Mouse (Mus musculus): Measurements from ENCODE around the gene Tbc1d25.

The Tbc1d25 gene

DNA sequence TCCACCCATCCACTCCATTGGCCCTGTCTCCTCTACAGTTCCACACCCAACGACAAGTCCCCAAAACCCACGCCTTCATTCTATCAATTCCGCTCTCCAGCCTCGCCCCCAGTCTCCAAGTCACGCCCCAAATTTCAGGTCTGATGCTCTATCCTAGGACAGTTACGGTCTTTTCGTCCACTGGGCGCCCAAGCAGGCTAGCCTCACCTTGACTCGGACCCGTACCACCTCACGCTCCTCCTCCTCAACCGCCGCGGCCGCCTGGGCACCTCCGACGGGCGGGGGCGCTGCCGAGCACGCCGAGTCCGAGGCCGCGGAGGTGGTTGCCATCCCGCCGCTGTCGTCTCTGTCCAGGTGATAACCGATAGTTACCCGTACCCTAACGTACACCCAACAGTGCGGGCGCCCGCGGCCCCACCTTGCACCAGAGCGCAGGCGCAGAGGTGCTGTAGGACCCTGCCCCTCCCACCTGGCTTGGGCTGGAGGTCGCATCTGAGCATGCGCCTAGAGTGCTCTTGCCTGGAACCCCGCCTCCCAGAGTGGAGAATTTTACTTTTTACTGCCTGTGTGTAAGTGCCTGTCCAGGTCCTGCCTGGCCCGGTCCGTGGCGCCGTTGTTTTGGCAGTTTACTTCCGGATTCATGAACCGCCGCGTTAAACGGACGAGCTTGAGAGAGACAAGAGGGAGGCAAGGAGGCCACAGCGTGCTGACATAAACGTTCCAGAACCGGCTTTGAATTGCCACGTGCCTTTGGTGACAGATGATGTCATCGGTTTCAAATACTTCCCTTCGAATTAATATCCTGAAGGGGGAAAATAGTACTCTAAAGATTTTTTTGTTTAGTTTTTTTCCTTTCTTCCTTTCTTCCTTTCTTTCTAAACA lies at the start of gene Tbc1d25:
Tbc1d25 (minus strand) TSS at position 678 of the 882 bp plus-strand sequence.
- in situ Hi-C loops (cut with MboI, MseI), result no loop called here

DNA sequence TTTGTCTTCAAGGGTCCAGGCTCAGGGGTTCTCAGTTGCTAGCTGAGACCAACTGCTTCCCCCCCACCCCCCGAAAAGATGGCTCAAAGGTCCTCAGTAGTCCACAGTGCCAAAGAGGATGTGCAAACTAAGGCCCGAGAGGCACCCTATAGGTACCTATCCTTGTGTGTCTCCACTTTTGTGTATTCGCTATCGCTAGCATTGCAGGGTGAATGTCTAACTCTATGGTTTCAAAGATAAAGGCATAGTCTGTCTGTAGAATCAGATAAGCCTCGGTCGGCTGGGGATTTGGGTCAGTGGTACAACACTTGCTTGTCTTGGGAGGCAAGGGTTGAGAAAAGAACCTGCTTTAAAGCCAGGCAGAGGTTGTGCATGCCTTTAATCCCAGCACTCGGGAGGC lies 47.5 kb upstream of the Tbc1d25 start:
- in situ Hi-C loops (cut with MboI, MseI), result no loop called here

DNA sequence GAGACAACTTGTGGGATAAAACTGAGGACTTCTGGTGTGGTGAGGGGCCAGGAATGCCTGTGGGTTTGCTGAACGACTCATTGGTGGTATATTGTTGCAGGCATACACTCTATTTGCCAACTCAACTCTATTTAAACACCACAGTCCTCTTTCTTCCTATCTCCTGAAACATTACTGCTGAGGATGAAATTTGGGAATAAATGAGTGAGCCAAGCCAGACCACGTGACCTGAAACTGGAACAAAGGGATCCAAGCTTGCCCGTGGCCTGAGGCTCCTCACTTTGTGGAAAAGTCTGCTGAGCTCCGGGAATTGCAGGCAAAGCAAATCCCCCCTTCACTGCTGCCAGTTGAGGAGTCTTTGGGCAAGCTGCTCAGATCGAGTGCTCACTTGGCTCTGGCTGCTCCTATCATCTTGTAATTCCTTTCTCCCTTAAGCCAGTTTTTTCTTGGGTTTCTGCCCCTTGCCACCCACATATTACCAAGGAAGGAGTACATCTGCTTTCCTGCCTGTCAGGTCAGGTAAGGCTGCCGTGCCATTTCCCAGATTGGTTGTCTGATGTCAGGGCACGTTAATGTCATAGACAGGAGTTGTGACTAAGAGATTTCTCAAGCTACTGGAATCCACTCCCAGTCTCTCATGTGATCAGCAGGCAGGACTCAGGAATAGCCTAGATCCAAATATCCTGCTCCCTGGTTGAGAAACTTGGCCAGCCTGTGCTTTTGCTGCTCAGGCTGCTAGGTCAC lies 46.9 kb upstream of the Tbc1d25 start:
- in situ Hi-C loops (cut with MboI, MseI), result no loop called here

DNA sequence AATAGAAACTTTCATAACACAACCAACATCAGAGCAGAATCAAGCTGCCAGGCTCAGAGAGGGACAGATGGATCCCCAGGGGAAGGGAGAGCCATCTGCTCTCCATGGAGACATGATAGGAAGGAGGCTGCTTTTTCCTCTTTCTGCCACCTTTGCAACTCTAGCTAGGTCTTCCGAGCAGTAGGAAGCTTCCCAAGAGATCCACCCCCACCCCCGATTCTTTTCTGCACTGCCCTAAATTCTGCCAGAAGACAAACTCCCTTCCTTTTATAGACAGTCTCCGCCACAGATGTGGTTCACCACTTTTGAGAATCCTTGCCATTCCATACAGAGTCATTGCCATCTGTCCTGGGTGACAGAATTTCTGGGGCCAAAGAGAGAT lies 46.3 kb upstream of the Tbc1d25 start:
- in situ Hi-C loops (cut with MboI, MseI), result no loop called here

DNA sequence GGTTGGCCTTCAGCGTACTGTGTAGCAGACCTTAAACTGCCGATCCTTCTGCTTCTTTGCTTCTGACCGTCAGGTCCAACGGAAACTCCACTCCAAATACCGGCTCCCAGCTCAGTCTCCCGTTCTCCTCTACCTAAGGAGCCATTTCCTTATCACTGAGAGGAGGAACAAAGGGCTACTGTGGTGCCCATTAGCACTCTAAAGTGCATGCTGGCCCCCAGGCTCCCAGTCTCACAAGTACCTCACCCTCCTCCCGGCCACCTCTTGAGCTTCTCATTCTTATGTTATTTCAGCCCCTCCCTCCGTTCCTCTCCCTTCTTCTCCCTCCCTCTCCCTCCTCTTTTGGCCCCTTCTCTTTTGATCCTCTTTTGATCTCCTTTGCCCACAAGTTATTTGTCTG lies 43.7 kb upstream of the Tbc1d25 start:
- in situ Hi-C loops (cut with MboI, MseI), result loop anchor here (10.0 kb wide), 1 partner anchor 1345 kb away; no protein-coding TSS in a partner anchor

DNA sequence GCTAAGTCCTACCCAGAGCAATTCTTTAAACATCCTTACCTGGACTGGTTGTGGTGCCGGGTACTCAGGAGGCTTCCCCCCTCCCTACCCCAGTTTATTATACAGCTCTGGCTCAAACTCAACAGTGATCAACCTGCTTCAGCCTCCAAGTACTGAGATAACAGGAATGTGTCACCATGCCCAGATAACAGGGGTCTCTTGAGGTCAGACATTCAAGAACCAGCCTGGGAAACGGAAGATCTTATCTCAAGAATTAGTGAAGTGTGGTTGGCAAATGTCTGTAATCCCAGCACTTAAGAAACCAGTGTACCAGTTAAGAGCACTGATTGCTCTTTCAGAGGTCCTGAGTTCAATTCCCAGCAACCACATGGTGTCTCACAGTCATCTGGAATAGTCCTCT lies 42.1 kb upstream of the Tbc1d25 start:
- in situ Hi-C loops (cut with MboI, MseI), result loop anchor here (10.0 kb wide), 1 partner anchor 1343 kb away; no protein-coding TSS in a partner anchor

DNA sequence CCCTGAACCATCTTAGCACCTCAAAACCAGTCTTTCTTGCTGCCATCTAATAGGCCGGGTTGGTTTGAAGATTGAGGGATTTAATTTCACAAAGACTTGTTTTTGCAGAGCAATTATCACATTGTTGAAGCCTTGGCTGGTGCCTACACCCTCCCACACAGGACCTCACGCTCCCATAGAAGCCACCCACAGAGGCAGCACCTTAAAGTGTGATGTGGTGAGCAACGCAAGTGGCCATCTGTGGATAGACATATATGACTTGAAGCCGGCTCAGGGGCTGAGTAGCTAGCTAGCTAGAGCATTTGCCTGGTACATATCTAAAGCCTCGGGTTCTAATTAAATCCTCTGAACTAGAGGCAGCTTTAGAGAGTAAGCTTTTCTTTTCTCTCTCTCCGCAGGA lies 41.4 kb upstream of the Tbc1d25 start:
- in situ Hi-C loops (cut with MboI, MseI), result loop anchor here (10.0 kb wide), 1 partner anchor 1343 kb away; no protein-coding TSS in a partner anchor

DNA sequence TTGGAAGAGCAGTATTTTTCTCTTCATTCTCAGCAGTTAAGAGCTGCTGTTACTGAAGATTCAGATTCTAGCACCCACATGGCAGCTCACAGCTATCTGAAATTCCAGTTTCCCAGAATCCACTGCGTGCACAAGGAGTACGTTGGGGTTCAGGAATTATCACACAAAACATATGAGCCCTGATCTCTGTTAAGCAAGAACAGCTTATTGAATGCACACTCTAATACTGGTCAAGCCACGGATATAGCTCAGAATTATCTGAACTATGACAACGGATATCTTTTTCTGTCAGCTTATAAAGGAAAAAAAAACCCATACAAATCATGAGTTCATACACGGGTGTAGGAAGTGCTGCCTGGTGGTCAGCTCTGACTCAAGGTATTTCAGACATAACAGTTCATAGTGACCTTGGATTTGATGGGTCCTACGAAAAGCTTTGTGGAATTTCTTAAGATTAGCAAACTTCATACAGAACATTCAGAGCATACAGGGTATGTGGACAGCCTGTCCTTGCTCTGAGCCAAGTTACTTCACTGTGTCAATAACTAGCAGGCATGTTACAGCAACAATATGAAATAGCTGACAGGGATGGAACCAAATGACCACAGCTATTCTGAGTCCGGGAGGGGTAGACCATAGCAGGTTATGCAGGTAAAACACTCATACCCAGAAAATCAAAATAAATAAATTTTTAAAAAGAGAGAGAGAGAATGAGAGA lies 35.7 kb upstream of the Tbc1d25 start:
- in situ Hi-C loops (cut with MboI, MseI), result loop anchor here (10.0 kb wide), 1 partner anchor 1337 kb away; no protein-coding TSS in a partner anchor

DNA sequence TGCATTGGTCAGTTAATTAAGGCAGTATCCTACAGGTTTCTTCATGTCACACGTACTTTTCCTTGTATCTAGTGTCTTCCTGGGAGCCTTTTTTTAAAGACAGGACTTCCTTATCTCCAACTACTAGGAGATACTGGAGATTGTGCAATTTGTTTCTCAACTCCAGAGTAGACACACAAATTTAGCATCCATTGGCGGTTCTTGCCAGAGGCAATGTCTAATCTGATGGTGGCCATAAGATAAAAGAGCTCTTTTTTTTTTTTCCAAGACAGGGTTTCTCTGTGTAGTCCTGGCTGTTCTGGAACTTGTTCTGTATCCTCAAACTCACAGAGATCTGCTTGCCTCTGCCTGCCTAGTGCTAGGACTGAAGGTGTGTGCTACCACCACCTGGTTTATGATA lies 33.7 kb upstream of the Tbc1d25 start:
- in situ Hi-C loops (cut with MboI, MseI), result loop anchor here (10.0 kb wide), 1 partner anchor 1335 kb away; no protein-coding TSS in a partner anchor

DNA sequence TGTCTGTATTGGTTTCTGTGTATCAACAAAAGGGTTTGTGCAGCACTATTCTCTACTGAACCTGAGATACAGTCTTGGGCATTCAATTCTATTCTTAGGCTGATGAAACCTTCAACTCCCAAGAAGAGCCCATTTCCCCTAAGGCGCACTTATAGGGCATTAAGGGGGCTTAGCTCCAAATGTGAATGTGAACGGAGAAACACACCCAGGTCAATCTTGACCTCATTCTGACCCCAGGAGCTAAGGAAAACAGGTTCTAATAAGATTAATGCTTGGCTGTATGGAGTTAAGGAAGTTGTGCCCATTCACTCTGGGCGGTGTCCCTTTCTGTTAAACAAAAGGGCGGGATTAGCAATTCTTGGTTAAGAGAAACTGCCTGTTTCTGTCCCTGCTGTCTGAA lies 31.2 kb upstream of the Tbc1d25 start:
- in situ Hi-C loops (cut with MboI, MseI), result no loop called here

DNA sequence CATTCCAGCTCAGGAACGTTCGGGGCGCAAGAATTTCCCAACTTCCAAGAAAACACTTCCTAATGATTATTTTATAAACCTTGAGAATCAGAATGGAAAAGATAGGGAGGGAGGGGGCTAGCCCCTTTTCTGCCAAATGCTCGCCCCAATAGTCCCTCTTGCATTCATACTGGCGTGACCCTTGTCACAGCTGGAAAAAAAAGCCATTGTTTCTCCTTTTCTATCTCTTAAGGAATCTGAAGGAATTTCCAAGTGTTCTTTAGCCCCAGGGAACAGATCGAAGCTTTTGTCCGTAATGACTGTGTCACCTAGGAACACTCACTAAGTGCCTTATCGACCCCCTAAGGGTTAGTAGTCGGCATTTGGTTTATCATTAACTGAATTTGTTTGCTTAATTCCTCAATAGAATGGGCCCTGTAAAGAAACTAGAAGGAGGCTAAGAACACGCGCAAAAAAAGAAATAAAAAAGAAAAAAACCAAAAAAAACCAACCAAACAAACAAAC lies 30.8 kb upstream of the Tbc1d25 start:
- in situ Hi-C loops (cut with MboI, MseI), result no loop called here

DNA sequence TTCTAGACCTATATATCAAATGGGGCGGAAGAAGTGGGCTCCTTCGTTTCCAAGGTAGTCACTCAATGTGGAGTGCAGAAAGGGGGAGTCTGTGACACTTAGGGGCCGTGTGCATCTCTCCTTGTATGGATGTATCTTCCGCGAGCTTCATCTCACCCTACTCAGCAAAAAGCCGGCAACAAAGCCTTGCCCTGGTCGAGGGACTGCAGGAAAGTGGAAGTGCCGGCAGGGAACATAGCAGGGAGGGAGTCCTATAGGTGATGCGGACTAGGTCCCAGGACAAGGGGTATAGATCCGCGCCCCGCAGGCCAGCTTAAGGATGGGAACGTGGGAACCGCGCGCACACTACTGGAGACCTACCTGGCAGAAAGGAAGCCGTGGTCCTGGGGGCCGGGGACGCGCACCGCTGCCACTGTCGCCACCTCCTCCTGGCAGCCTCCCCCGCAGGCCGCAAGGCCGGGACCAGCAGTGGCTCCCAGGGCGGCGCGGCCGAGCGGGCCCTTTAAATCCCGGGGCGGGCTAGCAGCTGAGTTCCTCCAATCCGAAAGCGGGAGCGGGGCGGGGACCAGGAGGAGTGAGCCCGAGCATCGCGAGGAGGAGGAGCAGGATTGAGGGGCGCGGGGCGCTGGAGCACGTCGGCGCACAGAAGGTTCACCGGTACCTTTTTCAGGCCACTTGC lies 30.2 kb upstream of the Tbc1d25 start, which contains the start of gene Porcn:
Porcn (minus strand) TSS at position 511 of the 679 bp plus-strand sequence.
- in situ Hi-C loops (cut with MboI, MseI), result no loop called here

DNA sequence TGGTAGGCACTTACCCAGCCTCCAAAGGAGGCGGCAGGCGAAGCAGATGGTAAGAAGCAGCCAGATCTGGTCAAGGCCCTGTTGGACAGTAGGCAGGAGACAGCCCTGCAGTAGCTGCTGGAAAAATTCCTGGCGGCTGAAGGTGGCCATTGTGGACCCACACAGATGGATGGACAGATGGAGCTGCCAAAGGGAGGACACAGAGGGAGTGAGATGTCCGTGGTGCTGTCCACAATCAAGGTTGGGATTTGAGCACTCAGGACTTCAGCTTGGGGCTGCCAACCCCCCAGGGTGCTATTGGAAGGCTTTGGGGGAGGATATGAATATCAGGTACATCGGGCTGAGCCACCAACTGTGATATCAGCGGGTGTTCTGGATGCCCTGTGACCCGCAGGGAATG lies 29.6 kb upstream of the Tbc1d25 start:
- in situ Hi-C loops (cut with MboI, MseI), result no loop called here

DNA sequence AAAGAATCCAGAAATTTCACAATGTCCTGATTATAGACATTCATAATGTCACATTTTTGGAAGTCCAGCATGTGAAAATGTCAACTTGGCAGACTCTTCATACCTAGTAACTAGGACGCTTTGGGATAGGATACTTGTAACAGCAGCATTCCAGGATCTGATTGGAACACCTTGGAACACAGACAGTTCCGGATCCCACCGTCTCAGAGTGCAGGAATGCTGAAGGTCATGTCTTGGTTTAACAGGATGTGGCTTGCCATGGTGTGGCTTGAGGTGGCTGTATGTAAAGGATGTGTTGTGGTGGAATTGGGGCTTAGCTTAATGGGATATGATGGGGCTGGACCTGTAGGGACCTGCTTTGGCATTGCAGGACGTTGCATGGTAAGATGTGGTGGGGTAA lies 29.1 kb upstream of the Tbc1d25 start:
- in situ Hi-C loops (cut with MboI, MseI), result no loop called here

DNA sequence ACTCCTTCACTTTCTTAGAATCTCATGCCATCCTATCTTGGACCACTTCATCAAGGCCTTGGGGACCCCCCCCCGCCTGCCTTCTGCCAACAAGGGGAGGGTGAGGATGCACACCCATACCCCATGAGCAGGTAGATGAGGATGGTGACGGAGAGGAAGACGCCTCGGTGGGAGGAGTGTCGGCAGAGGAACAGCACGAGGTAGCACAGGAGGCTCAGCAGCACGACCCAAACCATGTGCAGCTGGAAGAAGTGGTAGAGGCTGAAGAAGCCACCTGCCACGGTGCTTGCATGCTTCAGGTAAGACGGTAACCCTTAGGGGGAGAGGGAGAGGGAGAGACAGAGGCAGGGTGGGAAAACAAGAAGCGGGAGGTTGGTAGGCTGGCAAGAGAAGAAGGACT lies 28.1 kb upstream of the Tbc1d25 start:
- in situ Hi-C loops (cut with MboI, MseI), result no loop called here

DNA sequence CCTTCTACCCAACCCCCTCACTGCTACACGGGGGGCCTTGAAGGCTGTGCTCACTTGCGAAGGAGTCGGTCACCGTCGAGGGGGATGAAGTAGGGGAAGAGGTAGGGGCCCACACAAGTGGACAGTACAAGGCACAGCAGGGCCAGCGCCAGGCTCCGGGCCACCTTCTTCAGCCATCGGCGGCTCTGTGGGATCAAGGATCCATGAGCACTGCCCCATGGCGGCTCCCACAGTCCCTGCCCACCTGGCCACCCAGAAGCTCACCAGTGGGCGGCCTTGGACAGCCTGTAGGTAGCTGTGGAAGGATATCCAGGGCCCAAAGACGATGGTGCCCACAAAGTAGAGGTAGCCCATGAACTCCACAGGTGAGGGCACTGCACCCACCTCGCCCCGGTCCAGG lies 27.1 kb upstream of the Tbc1d25 start:
- in situ Hi-C loops (cut with MboI, MseI), result no loop called here

DNA sequence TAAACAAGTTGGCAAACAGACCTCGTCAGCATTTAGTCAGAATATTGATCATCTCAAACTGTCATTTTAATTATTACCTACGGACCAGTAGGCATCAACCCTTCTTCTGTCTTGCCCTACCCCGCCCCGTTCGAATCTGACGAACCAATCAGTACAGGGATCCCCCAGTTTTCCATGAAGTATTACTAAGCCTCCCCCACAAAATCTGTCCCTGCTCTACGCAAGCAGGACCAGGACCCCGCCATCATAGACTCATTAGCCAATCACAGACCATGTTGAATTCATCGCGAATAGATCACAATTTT lies 17.4 kb upstream of the Tbc1d25 start, which contains the start of gene Ebp:
Ebp (minus strand) TSS at position 94 of the 305 bp plus-strand sequence.
- in situ Hi-C loops (cut with MboI, MseI), result no loop called here

DNA sequence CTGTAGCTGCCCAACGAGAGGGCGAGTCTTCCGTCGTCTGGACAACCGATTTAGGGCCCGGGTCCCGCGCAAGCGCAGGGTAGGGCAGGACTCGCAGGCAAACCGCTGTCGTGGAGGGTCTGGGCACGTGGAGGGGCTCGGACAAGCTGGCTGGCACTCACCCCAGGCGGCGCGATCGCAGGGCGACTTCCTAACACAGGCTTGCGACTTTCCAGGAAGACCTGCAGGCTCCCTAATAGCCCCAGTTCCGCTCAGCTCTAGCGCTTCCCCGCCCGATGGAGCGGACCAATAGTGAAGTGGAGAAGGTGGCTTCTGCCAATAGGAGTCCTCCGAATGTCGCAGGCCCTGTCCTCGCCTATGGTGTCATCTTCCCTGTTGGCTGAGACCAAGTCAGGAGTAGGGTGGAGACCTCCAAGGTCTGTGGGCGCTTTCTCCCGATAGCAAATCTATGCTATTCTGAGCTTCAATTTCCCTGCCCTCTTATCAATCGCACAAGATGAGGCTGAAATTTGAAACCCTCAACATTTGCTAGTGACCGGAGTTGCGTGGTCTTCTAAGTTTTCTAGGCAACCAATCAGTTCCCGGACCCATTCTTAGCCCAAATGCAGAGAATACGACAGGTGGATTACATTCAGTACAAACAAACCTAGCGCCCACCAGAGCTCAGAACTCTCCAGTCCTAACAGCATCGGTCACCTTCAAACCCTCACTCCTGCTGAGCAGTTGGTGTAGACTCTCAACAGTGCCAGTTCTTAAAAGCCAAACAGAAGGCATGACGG lies 16.8 kb upstream of the Tbc1d25 start:
- in situ Hi-C loops (cut with MboI, MseI), result no loop called here

DNA sequence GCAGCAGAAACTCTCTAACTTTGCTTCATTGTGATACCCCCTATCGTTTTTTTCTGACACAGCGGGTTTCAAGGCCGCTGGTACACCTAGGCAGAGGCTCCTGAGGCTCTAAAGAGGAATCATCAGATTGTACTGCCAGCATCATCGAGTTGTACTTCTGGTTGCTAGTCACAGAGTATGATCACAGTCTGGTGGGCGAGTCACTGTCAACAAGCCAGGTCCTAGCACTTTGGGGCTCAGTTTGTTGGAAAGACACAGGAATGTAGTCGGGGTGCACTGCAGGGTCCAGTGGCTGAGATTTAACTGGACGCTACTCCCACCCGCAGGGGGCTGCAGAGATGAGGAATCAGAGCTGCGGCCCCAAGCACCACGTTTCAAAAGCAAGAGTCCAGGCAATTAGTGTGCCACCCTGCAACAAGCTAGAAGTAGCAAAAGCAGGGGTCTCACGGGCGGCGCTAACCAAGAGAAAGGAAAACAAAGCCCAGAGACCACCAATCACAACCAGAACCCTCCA lies 16.2 kb upstream of the Tbc1d25 start:
- in situ Hi-C loops (cut with MboI, MseI), result no loop called here
